Mouse (Mus musculus) intestine, postnatal 0 days (tissue): ENCODE results near the gene Dnaic1. TPM values are rescaled to one million over a fixed set of nuclear protein-coding genes. Genes with fewer than 3 reads are reported as not detected.

Experiments
- ATAC-seq: fragments of 200-750 bp; cut with Nextera tagmentation; 2 replicates; pipeline ENCODE4 v1.8.0; 2017; ENCODE audit warnings: mild to moderate bottlenecking, moderate TSS enrichment, moderate library complexity
- H3K27ac ChIP-seq: fragments of 300-500 bp; sonication (generic); 2 replicates; pipeline ENCODE4 v1.5.1; 2014; ENCODE audit warnings: mild to moderate bottlenecking, low read depth, low read length, moderate library complexity
- H3K27me3 ChIP-seq: fragments of 300-500 bp; sonication (generic); replicated peaks from 2 replicates; pipeline ENCODE4 v1.6.1; 2014; ENCODE audit warnings: low read length, mixed read lengths; ENCODE audit not compliant: control insufficient read depth, insufficient read depth
- H3K36me3 ChIP-seq: fragments of 300-500 bp; sonication (generic); 2 replicates; pipeline ENCODE4 v1.6.1; 2014; ENCODE audit warnings: mild to moderate bottlenecking, moderate library complexity; ENCODE audit not compliant: control insufficient read depth, insufficient read depth
- H3K4me1 ChIP-seq: fragments of 300-500 bp; sonication (generic); replicated peaks from 2 replicates; pipeline ENCODE4 v1.6.1; 2014; ENCODE audit warnings: antibody characterized with exemption, low read length, mixed read lengths; ENCODE audit not compliant: control insufficient read depth, insufficient read depth
- H3K4me2 ChIP-seq: fragments of 300-500 bp; sonication (generic); replicated peaks from 2 replicates; pipeline ENCODE4 v1.6.1; 2014; ENCODE audit warnings: low read depth, mild to moderate bottlenecking, moderate library complexity
- H3K4me3 ChIP-seq: fragments of 300-500 bp; sonication (generic); 2 replicates; pipeline ENCODE4 v1.5.1; 2014; ENCODE audit warnings: low read depth, low read length
- H3K9ac ChIP-seq: fragments of 300-500 bp; sonication (generic); 2 replicates; pipeline ENCODE4 v1.6.1; 2014; ENCODE audit warnings: mild to moderate bottlenecking, low read depth, low read length
- H3K9me3 ChIP-seq: fragments of 300-500 bp; sonication (generic); 2 replicates; pipeline ENCODE4 v1.6.1; 2016; ENCODE audit warnings: mixed run types; ENCODE audit not compliant: control insufficient read depth
- CTCF ChIP-seq: sonication (generic); IDR thresholded peaks from 2 replicates; pipeline ENCODE4 v1.5.1; 2016; ENCODE audit warnings: low read depth, mild to moderate bottlenecking, control low read depth, antibody characterized with exemption, moderate library complexity
- WGBS: fragments of 180-500 bp; shearing (Covaris S2); extraction: QIAGEN DNeasy Blood & Tissue Kit; methylation state at CpG from one replicate; pipeline ENCODE4 v1.1.7; 2014; 5-methylcytosine and 5-hydroxymethylcytosine counted together
- polyA plus RNA-seq: library from polyadenylated mRNA; unstranded; fragments of >200 nt; fragmentation: Nextera tagmentation; extraction: Ambion mirVana; gene quantifications from 2 replicates; pipeline ENCODE4 v1.2.1, GENCODE M21; 2015

Gene Dnaic1
- polyA plus RNA-seq, 1 experiment from 2014 or later = 2.3 TPM

DNA sequence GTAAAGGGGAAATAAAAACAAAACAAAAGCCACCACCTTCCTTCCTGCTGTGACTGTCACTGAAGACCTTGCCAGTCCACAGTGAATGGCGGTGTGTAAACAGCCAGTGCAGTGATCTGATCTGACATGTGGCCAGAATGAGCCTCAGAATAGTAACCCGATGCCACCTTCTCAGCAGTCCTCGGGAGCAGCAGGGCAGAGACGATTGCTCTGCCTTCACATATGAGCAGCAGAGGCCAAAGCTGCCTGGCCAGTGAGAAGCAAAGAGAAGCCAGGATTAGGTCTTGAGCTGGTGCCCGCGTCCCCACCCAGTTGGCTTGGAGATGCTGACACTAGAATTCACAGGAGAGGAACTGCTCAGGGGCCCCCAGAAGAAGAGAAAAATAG lies 41.0 kb downstream of the Dnaic1 start:
- Histone ChIP-seq H3K27ac (no peak overlapping the region), H3K4me3 (no peak overlapping the region), H3K4me1 (no peaks in the 10 kb centered on the region), H3K9ac (no peak overlapping the region), H3K36me3 (no peaks in the 10 kb centered on the region), H3K9me3 (no peaks in the 10 kb centered on the region), H3K27me3 (0 out of 2 replicates have a peak, but pooled peaks cover 4% of the 10 kb centered on the region), H3K4me2 (no peak overlapping the region)
- no peak for ATAC-seq
- 48% methylated on average over 6 of the region's 6 CpGs for WGBS
- no peak for TF ChIP-seq CTCF

DNA sequence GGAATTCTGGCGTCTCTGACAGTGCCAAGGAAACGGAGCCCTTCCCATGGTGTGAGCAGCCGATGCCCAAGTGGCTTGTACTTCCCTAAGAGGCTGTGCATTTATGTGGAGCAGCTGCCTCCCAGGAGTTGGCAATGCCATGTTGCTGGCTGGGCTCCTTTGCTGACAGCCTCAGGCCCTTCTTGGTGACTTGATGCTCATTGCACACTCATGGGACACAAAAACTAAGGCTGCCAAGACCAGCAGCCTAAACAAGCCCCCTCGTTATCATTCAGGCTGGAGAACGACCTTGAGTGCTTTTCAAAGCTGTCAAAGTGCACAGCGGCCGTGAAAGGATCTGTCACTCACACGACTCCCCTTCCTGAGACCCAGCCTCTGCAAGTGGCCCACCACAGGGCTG lies 42.6 kb downstream of the Dnaic1 start:
- H3K36me3 ChIP-seq = no peaks in the 10 kb centered on the region
- H3K9ac ChIP-seq = no peak overlapping the region
- 59% methylated on average over 8 of the region's 8 CpGs for WGBS
- H3K27me3 ChIP-seq = 0 out of 2 replicates have a peak, but pooled peaks cover 4% of the 10 kb centered on the region
- H3K4me3 ChIP-seq = no peak overlapping the region
- ATAC-seq = no peak
- TF ChIP-seq CTCF = no peak
- H3K9me3 ChIP-seq = no peaks in the 10 kb centered on the region
- H3K4me1 ChIP-seq = no peaks in the 10 kb centered on the region
- H3K4me2 ChIP-seq = no peak overlapping the region
- no peak overlapping the region for H3K27ac ChIP-seq

GRCm38 (mm10) chr4:41614156-41614555 lies 44.6 kb downstream of the Dnaic1 start:
- 8% methylated on average over 7 of the region's 7 CpGs for WGBS
- no peaks in the 10 kb centered on the region for H3K36me3 ChIP-seq
- H3K4me3 ChIP-seq = no peak overlapping the region
- no peak for ATAC-seq
- H3K4me2 ChIP-seq = no peak overlapping the region
- no peaks in the 10 kb centered on the region for H3K27me3 ChIP-seq
- H3K9ac ChIP-seq = no peak overlapping the region
- H3K27ac ChIP-seq = no peak overlapping the region
- H3K9me3 ChIP-seq = no peaks in the 10 kb centered on the region
- peak; percentile 98 for TF ChIP-seq CTCF
- no peaks in the 10 kb centered on the region for H3K4me1 ChIP-seq

DNA sequence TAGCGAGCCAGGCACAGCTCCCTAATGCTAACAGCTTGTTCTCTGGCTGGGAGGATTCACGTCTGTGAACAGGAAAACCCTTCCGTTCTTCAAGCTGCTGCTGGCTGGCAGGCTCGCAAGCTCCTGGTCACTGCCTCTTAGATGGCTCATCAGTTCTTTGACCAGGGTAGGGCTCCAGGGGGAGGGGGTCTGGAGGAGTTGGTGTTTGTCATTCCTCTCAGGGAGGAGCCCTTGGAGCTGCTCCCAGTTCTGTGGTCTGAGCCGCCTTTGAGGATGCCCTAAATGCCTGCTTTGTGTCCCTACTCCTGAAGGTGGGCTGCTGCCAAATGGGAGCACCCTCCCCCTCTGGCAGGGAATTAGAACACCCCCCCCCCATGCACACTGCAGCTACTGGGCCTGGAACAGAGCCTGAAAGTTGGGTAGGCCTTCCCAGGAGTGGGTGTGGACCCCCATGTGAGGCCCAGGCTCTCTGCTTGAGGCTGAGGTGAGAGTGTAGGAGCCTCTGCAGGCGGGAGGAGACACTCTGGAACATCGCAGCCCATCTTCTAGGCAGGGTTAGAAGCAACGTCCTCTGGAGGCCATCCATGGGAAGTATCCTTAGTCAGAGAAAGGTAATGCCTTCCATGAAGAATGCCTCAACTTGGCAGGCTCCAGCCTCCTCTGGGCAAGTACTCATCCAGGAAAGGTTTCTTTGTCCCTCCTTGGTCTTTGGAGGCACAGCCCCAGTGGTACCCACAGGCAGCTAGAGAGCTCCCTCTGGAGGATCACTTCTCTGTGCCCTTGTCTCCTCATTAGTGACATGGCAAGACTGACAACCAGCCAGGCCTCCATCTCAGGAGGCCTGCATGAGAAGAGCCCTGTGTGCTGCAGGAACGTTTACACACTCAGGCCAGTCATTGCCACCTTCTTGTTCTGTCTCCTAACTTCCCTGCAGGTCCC lies 46.4 kb downstream of the Dnaic1 start:
- H3K27me3 ChIP-seq = no peaks in the 10 kb centered on the region
- 47% methylated on average over 9 of the region's 9 CpGs for WGBS
- no peak overlapping the region for H3K4me3 ChIP-seq
- ATAC-seq = 0 out of 2 replicates have a peak, but pooled peaks have one; percentile 36
- no peaks in the 10 kb centered on the region for H3K9me3 ChIP-seq
- H3K9ac ChIP-seq = no peak overlapping the region
- H3K36me3 ChIP-seq = no peaks in the 10 kb centered on the region
- H3K4me1 ChIP-seq = no peaks in the 10 kb centered on the region
- H3K27ac ChIP-seq = no peak overlapping the region
- H3K4me2 ChIP-seq = no peak overlapping the region
- TF ChIP-seq CTCF = peak; percentile 50

- H3K4me1 ChIP-seq = no peaks in the 10 kb centered on the region
- no peak for ATAC-seq
- no peak overlapping the region for H3K4me3 ChIP-seq
- H3K4me2 ChIP-seq = no peak overlapping the region
- no peak overlapping the region for H3K27ac ChIP-seq
- TF ChIP-seq CTCF = no peak
- H3K9me3 ChIP-seq = no peaks in the 10 kb centered on the region
- no peaks in the 10 kb centered on the region for H3K27me3 ChIP-seq
- 35% methylated on average over 12 of the region's 12 CpGs for WGBS
- H3K9ac ChIP-seq = no peak overlapping the region
- H3K36me3 ChIP-seq = no peaks in the 10 kb centered on the region
Observed at GRCm38 (mm10) chr4:41618916-41619746, 49.6 kb downstream of the Dnaic1 start.

DNA sequence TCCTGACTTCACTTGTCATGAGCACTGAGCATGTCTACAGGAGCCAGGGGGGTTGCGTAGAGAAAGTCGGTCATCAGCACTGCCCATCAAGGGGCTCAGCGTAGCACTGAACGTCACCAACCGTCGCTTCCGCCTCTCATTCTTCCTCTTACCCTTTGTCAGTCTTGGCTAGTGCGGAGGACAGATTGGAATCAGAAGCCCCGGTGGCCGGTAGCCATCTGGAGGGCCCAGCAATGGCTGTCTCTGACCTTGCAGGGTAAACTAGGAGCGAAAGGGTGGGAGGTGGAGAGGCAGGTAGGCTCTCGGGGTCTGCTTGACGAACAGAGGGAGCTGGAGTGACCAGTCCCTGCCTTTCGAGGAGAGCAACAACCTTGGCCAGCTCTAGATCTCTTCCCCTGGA lies 52.5 kb downstream of the Dnaic1 start:
- no peak for TF ChIP-seq CTCF
- H3K4me1 ChIP-seq = no peaks in the 10 kb centered on the region
- no peak overlapping the region for H3K4me3 ChIP-seq
- no peaks in the 10 kb centered on the region for H3K9me3 ChIP-seq
- no peak overlapping the region for H3K4me2 ChIP-seq
- no peak overlapping the region for H3K27ac ChIP-seq
- no peaks in the 10 kb centered on the region for H3K36me3 ChIP-seq
- H3K9ac ChIP-seq = no peak overlapping the region
- H3K27me3 ChIP-seq = no peaks in the 10 kb centered on the region
- 88% methylated on average over 14 of the region's 14 CpGs for WGBS
- no peak for ATAC-seq
